Mouse (Mus musculus) mouse embryonic stem cell (cell line): ENCODE measurements around the gene Csnk1d.

Source experiments
- in situ Hi-C, 2 experiments: fragments of 300-500 bp; cut with MboI; formaldehyde crosslinking; loops; 1 replicate in 1 of 2; 3 replicates in 1 of 2; pipeline ENCODE4 v1.14.3; 2019 to 2020; ENCODE audit warnings: low sequenced_read_pairs in 2 of 2, low pct_unique_long_range_greater_than_20kb in 1 of 2, mixed read lengths in 1 of 2; ENCODE audit not compliant: unreplicated experiment in 1 of 2

Gene Csnk1d

DNA sequence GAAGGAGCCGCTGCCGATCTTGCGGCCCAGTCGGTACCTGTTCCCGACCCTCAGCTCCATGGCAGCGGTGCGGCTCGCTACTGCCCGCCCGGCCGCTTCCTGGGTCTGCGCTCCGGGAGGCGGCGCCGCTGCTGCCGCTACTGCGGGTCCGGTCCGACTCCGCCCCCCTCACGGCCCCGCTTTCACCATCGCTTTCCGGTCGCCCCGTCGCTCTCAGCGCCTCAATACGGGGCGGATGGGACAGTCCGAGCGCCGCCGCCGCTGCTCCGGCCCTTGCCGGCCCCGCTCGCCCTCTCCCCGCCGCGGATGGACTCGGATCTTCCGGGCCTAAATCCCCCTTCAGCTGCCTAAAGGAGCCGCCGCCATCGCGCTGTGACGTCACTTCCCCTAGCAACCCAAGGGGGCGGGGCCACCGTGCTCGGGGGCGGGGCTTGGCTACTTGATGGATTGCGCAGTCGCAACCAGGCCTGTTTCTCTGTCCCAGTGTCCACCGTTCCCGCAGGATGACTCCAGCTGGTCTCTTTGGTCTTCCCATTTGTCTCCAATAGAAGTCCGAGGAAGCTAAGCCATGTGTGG, at the start of gene Csnk1d:
Gene Csnk1d (minus strand): TSS at position 380 of the 576 bp plus-strand sequence.
- in situ Hi-C loops = no loop called here

DNA sequence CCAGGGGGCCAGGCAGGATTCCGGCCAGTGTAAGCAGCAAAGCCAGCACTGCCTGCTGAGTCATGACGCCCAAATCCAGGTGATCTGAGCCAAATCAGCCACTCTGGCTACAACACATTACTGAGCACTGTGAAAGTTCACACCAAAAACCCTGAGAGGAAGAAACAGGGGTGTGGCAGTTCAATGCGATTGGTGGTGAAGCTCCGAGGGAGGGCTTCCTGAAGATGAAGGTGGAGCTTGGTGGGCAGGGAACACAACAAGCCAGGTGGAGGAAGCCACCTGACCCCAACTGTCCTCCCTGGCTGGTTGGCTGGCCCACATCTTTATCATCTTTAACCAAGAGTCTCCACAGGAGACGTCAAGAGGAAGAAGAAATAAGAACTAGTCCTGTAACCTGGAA, 48.2 kb upstream of the Csnk1d start, which contains the start of gene Cd7:
Gene Cd7 (minus strand): TSS at position 117 of the 400 bp plus-strand sequence.
- in situ Hi-C loops = loop anchor here in 1 of 2 experiments (10.0 kb wide), 1 partner anchor 315 kb away; the partner anchor contains the start of genes Dcxr and Rac3

DNA sequence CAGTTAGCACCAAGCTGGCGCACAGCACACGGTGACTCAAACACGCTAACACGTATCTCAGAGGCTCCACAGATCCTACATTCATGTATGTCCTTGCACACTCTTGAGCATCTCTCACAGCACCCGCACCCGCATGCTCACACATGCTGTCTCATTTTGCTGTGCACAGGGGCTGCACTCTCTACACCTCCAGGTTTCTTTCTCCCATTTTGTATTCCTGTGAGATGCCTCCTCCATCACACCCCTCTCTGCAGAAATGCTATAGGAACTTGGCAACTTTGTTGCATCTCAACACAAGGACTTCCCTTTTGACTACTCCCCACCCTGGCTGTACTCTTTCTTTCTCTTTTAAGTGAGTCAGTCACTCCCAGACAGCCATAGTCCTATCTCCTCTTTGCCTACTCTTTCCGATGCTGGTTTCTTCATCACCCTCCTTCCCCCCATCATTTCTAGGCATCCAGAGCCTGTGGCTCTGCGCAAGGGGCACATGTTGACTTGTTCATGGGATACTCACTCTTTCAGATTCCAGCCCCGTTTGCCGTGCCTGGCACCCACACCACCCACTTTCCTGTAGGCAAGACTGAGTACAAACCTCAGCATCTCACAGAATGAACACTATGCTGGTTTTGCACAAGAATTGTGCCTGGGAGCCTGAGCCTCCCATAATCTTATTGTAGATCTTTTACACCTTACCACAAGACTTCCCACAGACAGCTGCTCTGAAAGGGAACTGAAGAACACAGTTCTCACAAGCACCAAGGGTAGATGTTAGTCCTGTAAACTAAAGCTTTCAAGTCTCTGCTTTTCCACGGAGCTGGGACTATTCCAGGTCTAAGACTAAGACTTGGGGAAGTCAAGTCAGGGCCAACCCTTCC, 47.5 kb upstream of the Csnk1d start:
- in situ Hi-C loops = loop anchor here in 1 of 2 experiments (10.0 kb wide), 1 partner anchor 314 kb away; the partner anchor contains the start of genes Dcxr and Rac3

DNA sequence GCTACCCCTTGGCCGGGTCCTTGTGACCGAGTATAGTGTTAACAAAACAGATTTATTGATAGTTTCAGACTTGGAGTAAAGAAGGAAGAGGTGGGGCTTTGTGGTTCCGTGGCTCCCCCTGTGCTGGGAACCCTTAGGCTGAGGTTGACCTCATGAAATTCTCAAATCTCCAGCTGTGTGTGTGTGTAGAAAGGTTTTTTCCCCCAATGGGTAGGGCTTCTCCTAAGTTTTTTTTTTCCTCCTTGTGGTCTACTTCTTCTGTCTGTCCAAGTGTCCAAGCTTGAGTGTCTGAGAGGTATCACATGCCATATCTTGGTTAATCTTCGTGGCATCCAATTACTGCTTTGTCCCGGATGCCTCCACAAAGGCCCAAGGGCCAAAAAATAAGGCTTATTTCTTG, 42.0 kb upstream of the Csnk1d start:
- in situ Hi-C loops = loop anchor here in 1 of 2 experiments (10.0 kb wide), 1 partner anchor 308 kb away; the partner anchor contains the start of genes Dcxr and Rac3

DNA sequence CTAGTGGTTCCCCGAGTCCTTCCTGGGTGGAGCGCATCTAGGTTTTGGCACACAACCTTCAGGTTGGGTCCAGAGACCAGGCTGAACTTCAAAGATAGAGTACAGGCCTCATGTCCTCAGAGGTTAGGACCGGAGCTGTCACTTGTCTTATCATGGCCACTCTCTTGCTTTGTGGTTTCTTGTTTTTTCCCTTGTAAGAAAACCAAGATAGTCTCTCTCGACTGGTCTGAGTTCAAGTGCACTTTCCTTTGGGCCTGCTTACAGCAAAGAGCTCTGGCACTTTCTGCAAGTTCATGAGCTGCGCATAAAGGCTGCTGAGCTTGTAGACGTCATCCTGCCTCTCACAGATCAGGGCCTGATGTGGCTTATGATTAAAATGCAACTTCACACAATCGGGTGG, 36.1 kb upstream of the Csnk1d start:
- in situ Hi-C loops = no loop called here

DNA sequence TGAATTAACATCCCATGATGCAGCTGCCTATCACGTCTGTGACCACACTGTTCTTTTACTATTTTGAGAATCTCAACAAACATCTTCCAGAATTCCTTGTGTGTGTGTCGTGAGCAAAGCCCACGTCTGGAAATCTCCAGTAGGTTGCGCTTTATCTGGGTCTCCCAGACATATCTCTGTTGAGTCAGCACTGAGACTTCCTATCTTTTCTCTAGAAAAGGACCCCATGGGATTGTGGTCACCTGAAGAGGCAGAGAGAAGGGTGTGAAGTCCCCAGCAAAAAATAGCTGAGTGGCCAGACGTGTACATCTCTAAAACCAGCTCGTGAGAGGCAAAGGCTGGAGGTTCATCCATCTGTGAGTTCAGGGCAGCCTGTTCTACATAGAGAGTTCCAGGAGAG, 33.0 kb upstream of the Csnk1d start:
- in situ Hi-C loops = no loop called here

GRCm38 (mm10) chr11:121019501-121019900, 28.4 kb upstream of the Csnk1d start:
- in situ Hi-C loops = no loop called here

DNA sequence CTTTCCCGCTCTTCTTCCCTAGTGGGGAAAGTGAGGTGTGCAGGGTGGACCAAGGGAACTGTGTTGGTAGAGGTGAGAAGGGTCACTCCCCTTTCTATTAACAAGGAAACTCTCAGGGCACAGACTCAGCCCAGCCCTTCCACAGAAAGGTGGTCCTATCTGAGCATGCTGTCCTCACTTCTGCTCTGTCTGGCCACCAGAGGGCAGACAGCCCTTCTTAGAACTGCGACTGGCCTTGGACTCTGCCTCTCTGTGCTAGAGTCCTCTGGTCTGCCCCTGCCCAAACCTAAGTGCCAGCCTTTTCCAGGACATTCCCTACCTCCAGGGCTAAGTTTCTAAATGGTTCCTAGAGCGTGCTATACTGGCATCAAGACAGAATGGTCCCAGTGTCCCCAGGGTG, 26.6 kb upstream of the Csnk1d start:
- in situ Hi-C loops = no loop called here

DNA sequence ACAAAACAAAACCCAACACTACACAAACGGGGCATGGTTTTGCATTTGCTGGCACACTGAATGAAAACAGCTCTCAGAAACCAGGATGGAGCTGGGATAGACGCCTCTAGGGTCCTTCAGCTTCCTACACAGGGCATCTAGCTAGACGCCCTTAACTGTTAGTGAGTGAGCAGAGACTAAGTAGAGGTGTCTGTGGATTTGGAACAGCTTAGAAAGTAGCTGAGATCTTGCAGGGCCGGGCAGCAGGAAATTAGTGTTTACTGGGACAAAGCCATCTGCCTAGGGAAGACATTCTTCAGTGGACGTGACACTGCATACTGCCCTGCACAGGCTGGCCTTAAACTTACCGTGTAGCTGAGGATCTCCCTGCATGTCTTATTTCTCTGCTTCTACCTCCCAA, 24.3 kb upstream of the Csnk1d start:
- in situ Hi-C loops = no loop called here

DNA sequence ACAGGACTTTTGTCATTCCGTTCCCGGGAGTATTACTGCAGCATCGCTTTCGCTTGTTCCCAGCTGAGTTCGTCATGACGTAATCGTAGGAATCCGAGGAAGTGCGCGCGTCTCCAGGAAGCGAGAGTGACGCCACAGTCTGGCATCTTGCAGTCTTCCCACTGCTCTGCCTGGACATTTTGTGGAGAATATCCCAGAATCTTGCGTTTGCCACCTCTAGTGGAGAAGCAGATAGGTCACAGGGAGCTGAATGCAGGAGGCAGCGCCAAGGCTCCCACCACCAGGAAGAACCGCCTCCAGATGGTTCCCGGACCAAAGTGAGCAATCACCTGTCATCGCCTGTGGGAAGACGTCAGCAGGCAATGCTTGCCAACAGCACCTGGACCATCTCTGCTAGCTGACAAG, 23.8 kb upstream of the Csnk1d start:
- in situ Hi-C loops = no loop called here

DNA sequence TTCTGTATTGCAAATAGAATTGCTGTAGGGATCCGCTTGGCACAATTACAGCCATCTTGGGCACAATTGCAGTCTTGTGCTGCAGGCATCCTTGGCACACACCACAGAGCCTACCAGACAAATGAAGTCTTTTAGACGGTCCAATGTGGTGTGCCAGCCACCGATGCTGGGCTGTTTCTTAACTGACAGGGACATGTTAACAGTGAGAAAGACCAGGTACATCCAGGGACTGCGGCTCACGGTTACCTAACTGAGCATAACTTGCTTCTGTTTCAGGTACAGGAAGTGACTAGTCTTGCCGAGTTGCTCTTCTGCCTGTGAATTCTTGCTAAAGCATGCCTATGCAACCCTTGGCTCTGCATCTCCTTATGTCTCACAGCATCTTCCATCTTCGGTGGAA, 22.5 kb upstream of the Csnk1d start:
- in situ Hi-C loops = no loop called here

DNA sequence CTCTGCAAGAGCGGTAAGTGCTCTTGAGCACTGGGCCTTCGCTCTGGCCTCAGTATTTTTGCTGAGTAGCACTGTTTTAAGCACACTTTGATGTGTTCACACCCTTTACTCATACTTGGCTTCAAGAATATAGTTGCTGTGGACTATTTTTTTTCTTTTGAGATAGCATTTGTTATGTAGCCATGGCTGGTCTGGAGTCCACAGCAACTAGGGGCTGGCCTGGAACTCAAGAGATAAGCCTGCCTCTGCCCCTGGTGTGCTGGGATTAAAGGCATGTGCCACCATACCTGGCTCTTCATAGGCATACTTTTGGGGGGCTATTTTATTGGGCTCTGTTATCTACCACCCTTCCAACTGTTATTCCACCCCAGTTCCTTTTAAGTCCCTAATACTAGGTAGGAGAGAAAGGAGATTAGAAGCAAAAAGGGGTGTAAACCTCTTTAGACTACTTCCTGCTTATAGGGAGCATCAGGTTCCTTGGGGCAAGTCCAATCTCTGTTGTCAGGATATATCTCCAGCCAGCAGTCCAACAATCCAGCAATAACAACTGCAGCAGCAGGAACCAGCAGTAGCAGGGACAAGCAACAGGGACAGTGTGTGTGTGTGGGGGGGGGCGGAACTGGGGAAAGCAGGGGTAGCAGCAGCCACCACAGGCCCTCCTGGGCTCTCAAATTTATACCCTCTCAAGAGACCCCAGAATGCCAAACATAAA, 19.1 kb upstream of the Csnk1d start:
- in situ Hi-C loops = no loop called here

- in situ Hi-C loops = no loop called here
Observed at GRCm38 (mm10) chr11:121006184-121006583, 15.1 kb upstream of the Csnk1d start.

DNA sequence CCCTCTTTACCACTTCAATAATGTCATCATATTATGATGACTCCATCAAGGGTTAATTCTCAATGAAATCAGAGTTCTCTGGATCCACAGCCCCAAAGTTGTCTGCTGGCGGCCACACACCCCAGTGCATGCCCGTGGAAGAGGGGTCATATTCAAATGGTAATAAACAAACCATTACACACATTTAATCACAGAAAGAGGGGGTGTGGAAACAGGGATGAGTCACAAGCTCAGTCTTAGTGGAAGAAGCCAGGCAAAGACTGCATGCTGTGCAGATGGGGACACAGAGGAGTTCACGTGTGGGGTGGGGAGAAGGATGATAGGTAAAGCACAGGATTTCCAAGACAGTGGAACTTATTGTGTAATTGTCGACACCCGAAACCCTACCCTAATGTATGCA, 13.2 kb upstream of the Csnk1d start:
- in situ Hi-C loops = no loop called here

- in situ Hi-C loops = no loop called here
Observed at GRCm38 (mm10) chr11:121001966-121002365, 10.8 kb upstream of the Csnk1d start.

GRCm38 (mm10) chr11:120994741-120995140, 3.6 kb upstream of the Csnk1d start:
- in situ Hi-C loops = no loop called here

DNA sequence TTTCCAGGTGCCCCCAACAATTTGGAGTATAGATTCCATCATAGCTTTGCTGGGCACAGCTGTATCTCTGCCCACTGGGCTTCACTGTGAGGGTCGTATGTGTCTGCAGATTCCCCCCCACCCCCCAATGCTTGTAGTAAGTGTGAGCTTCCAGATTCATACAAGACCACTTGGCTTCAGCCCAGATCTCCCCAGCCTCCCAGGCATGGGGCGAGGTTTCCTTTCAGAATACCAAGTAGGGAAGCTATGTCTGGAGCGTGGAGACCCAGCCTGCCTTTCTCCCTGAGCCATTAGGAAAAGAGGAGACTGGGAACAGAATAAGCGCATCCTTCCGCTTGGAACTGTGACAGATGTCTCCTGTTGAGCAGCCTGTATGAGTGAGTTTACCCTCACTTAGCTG, 2.5 kb upstream of the Csnk1d start:
- in situ Hi-C loops = no loop called here

DNA sequence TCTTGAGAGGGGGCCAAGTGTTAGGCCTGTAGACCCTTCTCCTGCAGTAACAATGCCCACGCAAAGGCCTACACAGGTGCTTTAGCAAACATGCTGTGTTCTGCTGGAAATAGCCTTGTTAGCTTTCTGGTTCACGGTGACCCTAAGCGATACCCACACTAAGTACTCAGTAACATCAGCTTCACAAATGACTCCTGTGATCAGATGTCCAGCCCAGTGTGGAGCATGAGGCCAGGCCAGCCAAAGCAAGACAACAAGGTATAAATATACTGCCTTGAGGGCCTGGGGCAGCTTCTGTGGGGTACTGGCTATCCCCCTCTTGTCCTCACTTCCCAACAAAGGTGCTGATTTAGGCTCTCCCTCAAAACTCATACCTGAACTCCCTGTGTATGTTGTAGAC, 1.9 kb upstream of the Csnk1d start:
- in situ Hi-C loops = no loop called here

DNA sequence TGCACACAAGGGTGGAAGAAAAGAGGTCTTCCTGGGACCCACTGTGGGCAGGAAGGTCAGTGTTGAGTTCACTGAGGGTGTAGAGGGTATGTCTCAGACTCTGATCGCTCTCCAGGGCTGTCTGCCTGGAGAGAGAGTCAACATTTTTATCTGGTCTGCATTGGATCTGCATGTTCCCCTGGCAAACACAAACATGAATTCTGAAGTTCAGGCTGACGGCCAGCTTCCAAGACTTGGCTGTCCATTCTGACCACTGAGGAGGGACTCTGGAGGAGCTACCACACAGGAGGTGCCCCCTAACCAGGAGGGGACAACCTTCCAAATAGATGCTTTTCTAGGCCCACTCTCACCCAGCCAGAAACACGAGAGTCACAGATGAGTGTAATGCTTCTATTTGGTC, 661 bp upstream of the Csnk1d start:
- in situ Hi-C loops = no loop called here
